Mouse (Mus musculus) MEL (cell line): ENCODE results near the gene Usp29. TPM values are rescaled to one million over a fixed set of nuclear protein-coding genes. Genes with fewer than 3 reads are reported as not detected.

Experiments
- DNase-seq: peaks from one replicate; pipeline ENCODE4 v3.0.0; 2011; ENCODE audit warnings: low read depth, low spot score
- H3K27ac ChIP-seq: 2 replicates; pipeline ENCODE4 v1.5.1; 2012; ENCODE audit warnings: low read depth, mild to moderate bottlenecking, control low read depth, low read length, moderate library complexity; ENCODE audit not compliant: control insufficient read depth
- H3K27me3 ChIP-seq, 2 experiments: fragments of 150-350 bp in 1 of 2; sonication (generic) in 1 of 2; 2 replicates each; pipeline ENCODE4 v1.6.1; 2012; ENCODE audit warnings: low read length in 2 of 2, mild to moderate bottlenecking in 2 of 2, improper control_type of control experiment in 1 of 2, moderate library complexity in 1 of 2; ENCODE audit not compliant: insufficient read depth in 2 of 2, control insufficient read depth in 1 of 2
- H3K36me3 ChIP-seq, 2 experiments: 2 replicates each; pipeline ENCODE4 v1.6.1; 2012 to 2014; ENCODE audit warnings: low read length in 2 of 2, improper control_type of control experiment in 1 of 2, inconsistent platforms in 1 of 2, mild to moderate bottlenecking in 1 of 2; ENCODE audit not compliant: insufficient read depth in 2 of 2, control insufficient read depth in 1 of 2
- H3K4me1 ChIP-seq, 2 experiments: fragments of 150-350 bp in 1 of 2; sonication (generic) in 1 of 2; 2 replicates each; pipeline ENCODE4 v1.6.1; 2012; ENCODE audit warnings: low read length in 2 of 2, improper control_type of control experiment in 1 of 2, mild to moderate bottlenecking in 1 of 2; ENCODE audit not compliant: insufficient read depth in 2 of 2, control insufficient read depth in 1 of 2
- H3K4me3 ChIP-seq, 2 experiments: fragments of 150-350 bp in 1 of 2; sonication (generic) in 1 of 2; 2 replicates each; pipeline ENCODE4 v1.5.1; 2012; ENCODE audit warnings: low read depth in 2 of 2, low read length in 2 of 2, mild to moderate bottlenecking in 2 of 2, moderate library complexity in 2 of 2, control low read depth in 1 of 2, improper control_type of control experiment in 1 of 2; ENCODE audit not compliant: control insufficient read depth in 1 of 2, insufficient read depth in 1 of 2
- H3K79me2 ChIP-seq: 2 replicates; pipeline ENCODE4 v1.6.1; 2012; ENCODE audit warnings: mild to moderate bottlenecking, low read length, moderate library complexity; ENCODE audit not compliant: control insufficient read depth, poor library complexity, insufficient read depth
- H3K9ac ChIP-seq: 2 replicates; pipeline ENCODE4 v1.6.1; 2012; ENCODE audit warnings: low read depth, mild to moderate bottlenecking, control low read depth, low read length, moderate library complexity; ENCODE audit not compliant: control insufficient read depth, poor library complexity, severe bottlenecking
- H3K9me3 ChIP-seq: fragments of 150-350 bp; sonication (generic); replicated peaks from 2 replicates; pipeline ENCODE4 v1.6.1; 2012; ENCODE audit warnings: mild to moderate bottlenecking, low read length, improper control_type of control experiment, moderate library complexity; ENCODE audit not compliant: insufficient read depth
- BHLHE40 ChIP-seq: IDR thresholded peaks from 2 replicates; pipeline ENCODE4 v1.6.1; 2012; ENCODE audit warnings: low read depth, mild to moderate bottlenecking, inconsistent platforms, low read length, improper control_type of control experiment, borderline replicate concordance
- CHD1 ChIP-seq: IDR thresholded peaks from 2 replicates; pipeline ENCODE4 v1.6.1; 2012; ENCODE audit warnings: low read depth, mild to moderate bottlenecking, inconsistent platforms, low read length, improper control_type of control experiment
- CTCF ChIP-seq, 3 experiments: IDR thresholded peaks in 2 of 3; conservative IDR thresholded peaks in 1 of 3; 2 replicates each; pipeline ENCODE4 v1.5.1; 2011 to 2012; ENCODE audit warnings: low read length in 3 of 3, low read depth in 2 of 3, mild to moderate bottlenecking in 2 of 3, improper control_type of control experiment in 1 of 3, inconsistent platforms in 1 of 3, mixed read lengths in 1 of 3, moderate library complexity in 1 of 3; ENCODE audit not compliant: control insufficient read depth in 1 of 3, insufficient read depth in 1 of 3, poor library complexity in 1 of 3, severe bottlenecking in 1 of 3
- ELF1 ChIP-seq: IDR thresholded peaks from 2 replicates; pipeline ENCODE4 v1.6.1; 2014; ENCODE audit warnings: low read depth, mild to moderate bottlenecking, inconsistent platforms, low read length, improper control_type of control experiment, moderate library complexity
- EP300 ChIP-seq, 2 experiments: IDR thresholded peaks; 2 replicates each; pipeline ENCODE4 v1.6.1; 2011; ENCODE audit warnings: improper control_type of control experiment in 2 of 2, low read length in 2 of 2, low read depth in 1 of 2, mild to moderate bottlenecking in 1 of 2
- GABPA ChIP-seq: IDR thresholded peaks from 2 replicates; pipeline ENCODE4 v1.6.1; 2012; ENCODE audit warnings: low read depth, mild to moderate bottlenecking, inconsistent platforms, low read length, improper control_type of control experiment, moderate library complexity
- HCFC1 ChIP-seq: IDR thresholded peaks from 2 replicates; pipeline ENCODE4 v1.6.1; 2012; ENCODE audit warnings: low read depth, mild to moderate bottlenecking, inconsistent platforms, low read length, improper control_type of control experiment, moderate library complexity
- KAT2A ChIP-seq: conservative IDR thresholded peaks from 2 replicates; pipeline ENCODE4 v1.6.1; 2012; ENCODE audit warnings: low read depth, low read length, improper control_type of control experiment, inconsistent platforms
- MAX ChIP-seq: IDR thresholded peaks from 2 replicates; pipeline ENCODE4 v1.6.1; 2011; ENCODE audit warnings: low read length, improper control_type of control experiment
- MAZ ChIP-seq: IDR thresholded peaks from 2 replicates; pipeline ENCODE4 v1.6.1; 2012; ENCODE audit warnings: low read depth, mild to moderate bottlenecking, inconsistent platforms, low read length, improper control_type of control experiment
- MYB ChIP-seq: IDR thresholded peaks from 2 replicates; pipeline ENCODE4 v1.6.1; 2011; ENCODE audit warnings: mild to moderate bottlenecking, low read depth, low read length, improper control_type of control experiment
- MYC ChIP-seq: IDR thresholded peaks from 2 replicates; pipeline ENCODE4 v1.6.1; 2011; ENCODE audit warnings: low read depth, mild to moderate bottlenecking, low read length, improper control_type of control experiment, moderate library complexity
- NELFE ChIP-seq: IDR thresholded peaks from 2 replicates; pipeline ENCODE4 v1.6.1; 2011; ENCODE audit warnings: low read depth, low read length, improper control_type of control experiment
- POLR2AphosphoS2 ChIP-seq: IDR thresholded peaks from 2 replicates; pipeline ENCODE4 v1.6.1; 2011; ENCODE audit warnings: low read length, improper control_type of control experiment
- RAD21 ChIP-seq: IDR thresholded peaks from 2 replicates; pipeline ENCODE4 v1.6.1; 2011; ENCODE audit warnings: mild to moderate bottlenecking, low read depth, low read length, improper control_type of control experiment
- SIN3A ChIP-seq: IDR thresholded peaks from 2 replicates; pipeline ENCODE4 v1.6.1; 2012; ENCODE audit warnings: low read length, improper control_type of control experiment, inconsistent platforms
- SMC3 ChIP-seq: IDR thresholded peaks from 2 replicates; pipeline ENCODE4 v1.6.1; 2011; ENCODE audit warnings: low read depth, low read length, improper control_type of control experiment
- TAL1 ChIP-seq: IDR thresholded peaks from 2 replicates; pipeline ENCODE4 v1.6.1; 2012; ENCODE audit warnings: mild to moderate bottlenecking, inconsistent platforms, low read length, moderate library complexity, mixed read lengths
- TBP ChIP-seq: IDR thresholded peaks from 2 replicates; pipeline ENCODE4 v1.8.0; 2011; ENCODE audit warnings: low read depth, low read length, improper control_type of control experiment
- UBTF ChIP-seq: IDR thresholded peaks from 2 replicates; pipeline ENCODE4 v1.6.1; 2012; ENCODE audit warnings: low read depth, mild to moderate bottlenecking, inconsistent platforms, low read length, improper control_type of control experiment, moderate library complexity, borderline replicate concordance; ENCODE audit not compliant: insufficient read depth
- USF2 ChIP-seq, 2 experiments: IDR thresholded peaks; 2 replicates each; pipeline ENCODE4 v1.6.1; 2011 to 2012; ENCODE audit warnings: improper control_type of control experiment in 2 of 2, low read length in 2 of 2, borderline replicate concordance in 1 of 2, inconsistent platforms in 1 of 2, low read depth in 1 of 2, mild to moderate bottlenecking in 1 of 2; ENCODE audit not compliant: insufficient read depth in 1 of 2
- ZC3H11A ChIP-seq: IDR thresholded peaks from 2 replicates; pipeline ENCODE4 v1.6.1; 2012; ENCODE audit warnings: low read depth, mild to moderate bottlenecking, inconsistent platforms, low read length, improper control_type of control experiment
- ZKSCAN1 ChIP-seq: IDR thresholded peaks from 2 replicates; pipeline ENCODE4 v1.6.1; 2012; ENCODE audit warnings: low read depth, mild to moderate bottlenecking, inconsistent platforms, low read length, improper control_type of control experiment, moderate library complexity
- polyA plus RNA-seq, 2 experiments: library from polyadenylated mRNA; stranded (reverse) in 1 of 2; unstranded in 1 of 2; fragments of >175 nt in 1 of 2; fragments of >200 nt in 1 of 2; gene quantifications; 2 replicates each; pipeline versions ENCODE4 v1.2.1 to v1.2.4; 2012; ENCODE audit warnings: low replicate concordance in 2 of 2, low read depth in 1 of 2; ENCODE audit not compliant: insufficient read length in 2 of 2, insufficient read depth in 1 of 2, missing spikeins in 1 of 2
- total RNA-seq: library from RNA; depleted of rRNA; stranded (reverse); fragments of 300-350 nt; gene quantifications from 2 replicates; pipeline ENCODE4 v1.2.3, GENCODE M21; 2012

The Usp29 gene
- total and polyA plus RNA-seq, 3 experiments = not detected

- no peak overlapping the region for H3K4me3 ChIP-seq
- H3K79me2 ChIP-seq = no peaks in the 10 kb centered on the region
- TF ChIP-seq MYC (no peak), POLR2AphosphoS2 (no peak), EP300 (IDR thresholded peaks at IDR 0.05; ENCODE audit: low read depth in 1 of 2, low read length in 2 of 2) (no peak), TAL1 (no peak), ZC3H11A (no peak), MAX (no peak), HCFC1 (no peak), CHD1 (no peak), UBTF (no peak), MYB (no peak), GABPA (no peak), KAT2A (no peak), ELF1 (no peak), NELFE (no peak), USF2 (IDR thresholded peaks at IDR 0.05; ENCODE audit: borderline replicate concordance in 1 of 2, insufficient read depth in 1 of 2, low read depth in 1 of 2, low read length in 2 of 2) (no peak), RAD21 (no peak), MAZ (no peak), SIN3A (no peak)
- H3K9me3 ChIP-seq = no peaks in the 10 kb centered on the region
- no peaks in the 10 kb centered on the region for H3K36me3 ChIP-seq
- H3K27me3 ChIP-seq = no peaks in the 10 kb centered on the region
- no peak overlapping the region for H3K9ac ChIP-seq
- no peaks in the 10 kb centered on the region for H3K4me1 ChIP-seq
- no peak overlapping the region for H3K27ac ChIP-seq
- DNase-seq = no peak
Observed at GRCm38 (mm10) chr7:6934741-6935140, 204.4 kb downstream of the Usp29 start.

GRCm38 (mm10) chr7:6937040-6937439 lies 206.7 kb downstream of the Usp29 start:
- Histone ChIP-seq H3K4me3 (no peak overlapping the region), H3K36me3 (no peaks in the 10 kb centered on the region), H3K4me1 (no peaks in the 10 kb centered on the region; a peak in 1 of 4 replicates), H3K27me3 (no peaks in the 10 kb centered on the region), H3K9me3 (no peaks in the 10 kb centered on the region), H3K9ac (no peak overlapping the region), H3K79me2 (no peaks in the 10 kb centered on the region), H3K27ac (no peak overlapping the region)
- TF ChIP-seq ZKSCAN1 (no peak), RAD21 (peak; percentile 58), MAX (no peak), SMC3 (peak; percentile 91), ZC3H11A (peak; percentile 55), TBP (no peak), CTCF (IDR thresholded peaks at IDR 0.05 in 2 of 3, conservative IDR thresholded peaks at IDR 0.05 in 1 of 3; ENCODE audit: control insufficient read depth in 1 of 3, insufficient read depth in 1 of 3, low read depth in 2 of 3, low read length in 3 of 3, poor library complexity in 1 of 3, severe bottlenecking in 1 of 3) (peak; percentile 66 to 77 (median 76)), BHLHE40 (no peak)
- DNase-seq = peak; percentile 71
